Mouse (Mus musculus) Muller cell, postnatal 12 days (primary cell): ENCODE data around the gene Ncaph.
A peak's percentile ranks its signal among the peaks of the same experiment; 100 is the strongest.
"Not testable (repeated sequence)": the region's sequence is repeated elsewhere in the genome, so short reads cannot be mapped to it uniquely, and the experiment has no call there.

ENCODE experiments used
- DNase-seq: peaks from one replicate; pipeline ENCODE4 v3.0.0-alpha.2; 2015; ENCODE audit errors: inconsistent ontology term

The Ncaph gene

DNA sequence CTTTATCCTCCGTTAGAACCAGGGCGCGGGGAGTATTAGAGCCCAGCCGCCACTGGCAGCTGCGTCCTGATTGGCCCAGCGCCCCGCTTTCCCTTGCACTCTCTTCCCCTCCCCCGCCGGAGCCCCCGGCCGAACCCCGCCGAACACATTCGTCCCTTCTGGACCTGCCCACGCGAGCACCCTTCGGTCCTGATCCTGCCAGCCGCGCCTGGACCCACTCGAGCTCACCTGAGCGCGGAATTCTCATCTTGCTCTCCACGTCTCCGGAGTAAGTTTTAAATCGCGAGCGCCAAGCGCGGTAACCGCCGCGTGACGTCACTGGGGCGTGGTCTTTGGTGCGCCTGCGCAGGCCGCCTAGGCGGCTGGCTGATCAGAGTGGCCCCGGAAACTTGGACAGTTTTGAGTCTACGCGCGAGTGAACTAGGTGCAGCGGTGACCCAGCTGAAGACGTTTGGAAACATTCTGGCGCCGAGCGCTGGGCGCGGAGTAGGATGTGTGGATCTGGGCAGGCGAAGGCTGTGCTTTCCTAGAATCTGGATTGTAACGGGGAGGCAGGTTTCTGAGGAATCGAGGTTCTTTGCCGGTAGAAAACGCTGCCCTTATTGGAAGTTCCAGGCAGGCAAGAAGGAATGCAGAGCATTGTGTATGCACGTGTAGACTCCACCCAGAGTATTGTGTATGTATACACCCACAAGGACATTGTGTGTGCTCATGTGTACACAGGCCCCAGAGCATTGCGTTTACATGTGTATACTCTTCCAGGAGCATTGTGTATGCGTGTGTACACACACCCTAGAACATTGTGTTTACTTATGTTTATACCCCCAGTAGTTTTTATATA lies at the start of gene Ncaph:
Gene Ncaph (minus strand): TSS at position 334 of the 841 bp plus-strand sequence.
- DNase-seq = peak; percentile 94

DNA sequence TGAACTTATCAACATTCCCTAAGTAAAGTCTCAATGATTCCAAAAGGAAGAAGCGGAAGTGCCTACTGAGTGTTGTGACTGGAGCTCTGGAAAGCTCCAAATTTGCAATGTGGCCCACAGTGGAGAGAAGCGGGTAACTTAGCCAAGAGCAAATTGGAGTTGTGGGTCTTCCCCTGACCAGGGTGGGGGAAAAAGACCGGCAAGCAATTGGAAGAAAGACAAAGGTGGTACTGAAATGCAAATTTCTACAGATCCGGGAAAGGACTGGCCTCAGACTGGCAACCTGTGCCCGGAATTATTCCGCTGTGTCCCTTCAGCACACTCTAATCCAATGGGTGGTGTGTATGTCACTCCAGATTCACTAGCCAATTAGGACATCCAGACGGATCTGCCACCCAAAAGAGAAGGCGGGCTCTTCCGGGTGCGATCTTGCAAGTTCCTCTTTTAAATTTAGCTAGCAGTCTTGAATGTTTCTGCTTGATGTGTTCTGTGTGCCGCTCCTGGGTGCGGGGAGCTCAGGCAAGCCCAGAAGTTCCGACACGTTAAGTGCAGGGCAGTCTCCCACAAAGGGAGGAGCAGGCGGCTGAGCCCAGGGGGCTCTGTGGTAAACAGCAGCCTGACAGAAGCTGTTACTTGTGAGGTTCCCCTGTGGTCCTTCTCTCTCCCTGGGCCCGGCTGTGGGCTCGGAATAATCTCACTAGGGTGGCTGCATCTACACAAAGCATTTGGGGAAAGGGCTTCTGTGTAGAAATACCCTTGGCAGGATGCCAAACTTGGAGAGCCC lies 49.0 kb upstream of the Ncaph start:
- peak; percentile 87 for DNase-seq

DNA sequence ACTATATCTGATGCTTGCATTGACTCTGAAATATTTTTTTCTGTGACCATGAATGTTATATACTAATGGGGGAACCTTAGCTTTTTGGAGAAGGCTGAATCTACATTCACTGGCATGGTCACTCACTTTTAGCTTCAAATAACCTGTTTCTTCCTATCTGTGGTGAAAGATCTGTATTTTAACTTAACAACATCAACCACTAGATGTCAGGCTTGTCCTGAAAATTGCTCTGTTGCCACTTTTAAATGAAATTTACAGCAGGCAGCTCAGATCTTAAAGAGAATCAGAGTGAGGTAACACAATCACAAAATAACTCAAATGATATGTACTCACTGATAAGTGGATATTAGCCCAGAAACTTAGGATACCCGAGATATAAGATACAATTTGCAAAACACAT lies 32.5 kb upstream of the Ncaph start:
- peak; percentile 20 for DNase-seq

DNA sequence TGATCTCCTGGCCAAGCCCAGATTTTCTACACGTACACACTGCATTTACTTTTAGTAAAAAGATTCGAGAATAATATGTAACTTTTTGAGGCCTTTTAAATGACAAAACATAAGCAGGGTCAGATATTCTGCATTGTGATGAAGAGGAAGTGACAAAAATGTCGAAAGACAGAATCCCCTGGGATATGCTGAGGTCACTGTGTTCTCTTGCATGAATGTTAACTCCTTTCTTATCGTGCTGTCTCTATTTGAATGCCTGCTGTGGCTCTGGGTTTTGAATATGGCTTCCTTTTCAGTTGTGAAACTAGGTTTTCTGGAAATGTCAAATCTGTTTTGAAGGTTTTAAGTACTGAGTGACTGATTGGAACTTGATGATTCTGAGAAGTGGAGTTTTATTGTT lies 31.9 kb upstream of the Ncaph start:
- DNase-seq = no peak

DNA sequence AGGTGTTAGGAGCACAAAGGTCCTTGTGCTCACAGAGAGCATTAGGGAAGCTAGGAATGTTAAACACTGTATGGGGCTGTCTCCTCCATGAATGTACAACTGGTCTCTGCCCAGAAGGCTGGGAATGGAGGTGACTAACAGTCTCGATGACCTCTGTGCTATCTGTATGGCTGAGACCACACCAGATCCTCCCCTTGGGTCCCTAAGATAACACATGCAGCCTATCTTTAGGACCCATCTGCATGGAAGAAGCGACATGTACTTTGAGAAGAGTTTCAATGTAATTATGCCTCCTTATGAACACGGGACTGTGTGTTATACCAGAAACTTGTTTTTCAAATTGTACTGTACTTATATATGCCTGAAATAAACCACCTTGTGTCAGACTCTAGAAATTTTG lies 11.9 kb upstream of the Ncaph start:
- no peak for DNase-seq

DNA sequence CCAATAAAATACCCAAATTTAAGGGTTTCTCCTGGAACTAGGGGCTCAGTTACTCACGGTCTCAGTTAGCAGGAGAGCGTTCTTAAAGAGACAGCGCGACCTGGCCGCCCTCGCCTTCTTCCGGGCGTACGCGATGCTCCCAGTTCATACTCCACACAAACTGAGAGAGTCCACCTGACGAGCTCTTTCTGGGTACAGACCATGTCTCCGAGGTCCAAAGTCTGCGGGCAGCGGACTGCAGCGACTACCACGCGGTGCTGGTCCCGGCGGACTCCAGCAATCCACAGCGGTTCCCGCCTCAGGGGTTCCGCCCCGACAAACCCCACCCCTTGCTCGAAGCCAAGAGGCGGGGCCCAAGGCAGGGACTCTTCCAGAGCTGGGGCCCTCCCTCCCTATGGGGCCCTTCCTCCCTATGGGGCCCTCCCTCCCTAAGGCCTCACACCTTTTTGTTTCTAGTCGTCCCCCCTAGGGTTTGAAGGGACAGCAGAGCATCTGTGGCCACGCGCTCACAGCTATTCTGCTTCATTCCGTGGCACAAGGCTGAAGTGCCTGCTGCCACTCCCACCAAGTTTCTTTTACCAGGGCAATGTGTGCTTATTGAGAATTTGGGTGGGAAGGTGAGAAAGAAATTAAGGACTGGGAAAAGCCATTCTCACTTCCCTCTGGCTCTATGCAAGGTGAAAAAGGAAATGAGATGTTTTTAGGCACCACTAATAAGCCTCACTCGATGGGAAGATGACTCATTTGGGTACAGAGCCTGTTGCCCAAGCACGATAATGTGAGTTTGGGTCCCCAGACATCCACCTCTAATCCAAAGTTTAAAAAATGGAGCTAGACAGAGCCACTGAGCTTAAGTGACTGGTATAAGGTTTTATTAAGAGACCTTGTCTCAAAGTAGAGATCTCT lies 9.7 kb upstream of the Ncaph start, which contains the start of gene Itpripl1:
Gene Itpripl1 (minus strand): TSS at position 285 of the 906 bp plus-strand sequence.
- DNase-seq = peak; percentile 80

DNA sequence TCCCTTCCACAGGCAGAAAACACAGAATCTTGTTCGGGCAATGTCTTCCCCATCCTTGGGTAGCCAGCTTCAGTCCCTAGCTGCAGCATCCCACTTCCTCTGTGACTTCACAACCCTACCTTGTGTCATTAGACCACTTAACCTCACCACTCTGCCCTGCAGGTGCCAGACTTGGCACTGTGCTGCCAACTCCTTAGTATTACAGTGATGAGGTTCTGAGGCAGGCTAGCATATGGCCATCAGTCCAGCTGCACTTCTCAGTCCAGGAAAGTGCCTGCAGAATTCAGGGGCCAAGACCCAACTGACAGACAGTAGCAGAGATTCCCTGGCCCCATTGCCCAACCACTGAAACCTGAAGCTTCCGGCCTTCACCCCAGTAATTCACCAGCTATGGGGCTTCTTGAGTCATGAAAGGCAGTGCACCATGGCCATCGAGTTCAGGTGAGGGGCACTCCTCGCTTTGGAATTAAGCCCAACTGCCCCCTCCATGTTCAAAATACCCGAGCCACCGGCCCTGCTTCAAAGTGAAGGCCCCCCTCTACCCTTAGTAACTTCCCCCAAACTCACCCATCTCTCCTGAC lies 8.9 kb upstream of the Ncaph start:
- no peak for DNase-seq

DNA sequence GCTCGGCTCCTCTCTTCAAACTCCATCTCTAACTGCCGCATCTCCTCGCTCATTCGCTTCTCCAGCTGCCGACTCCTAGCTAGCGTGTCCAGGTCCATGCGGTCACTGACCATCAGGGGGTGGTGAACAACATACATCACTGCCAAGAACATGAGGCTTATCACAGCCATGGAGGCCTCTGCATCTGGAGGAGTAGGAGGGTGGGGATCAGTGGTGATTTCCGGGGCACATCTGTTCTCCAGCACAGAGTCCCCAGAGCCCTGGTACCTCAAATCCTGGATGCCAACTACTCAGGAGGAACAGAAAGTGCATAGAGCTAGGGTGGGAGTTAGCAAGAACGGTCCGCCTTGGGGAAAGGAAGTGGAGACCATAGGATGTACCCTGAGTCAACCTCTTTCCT lies 8.3 kb upstream of the Ncaph start:
- DNase-seq = no peak

DNA sequence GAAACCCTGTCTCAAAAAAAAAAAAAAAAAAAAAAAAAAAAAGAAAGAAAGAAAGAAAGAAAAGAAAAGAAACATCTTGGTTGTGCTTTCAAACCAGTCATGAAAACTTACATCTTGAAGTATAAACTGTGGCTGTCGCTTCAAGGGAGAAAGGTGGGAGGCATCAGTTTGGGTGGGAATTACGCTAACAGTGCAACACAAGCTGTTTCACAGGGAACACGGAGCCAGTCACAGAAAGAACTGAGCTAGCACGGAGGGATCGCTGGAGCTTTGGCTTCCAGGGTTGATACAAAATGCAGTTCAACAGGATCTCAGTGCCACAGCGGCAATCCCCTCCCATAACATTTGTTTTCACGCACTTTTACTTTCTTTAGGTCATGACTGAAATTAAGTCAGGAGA lies 6.3 kb upstream of the Ncaph start:
- DNase-seq = no peak

DNA sequence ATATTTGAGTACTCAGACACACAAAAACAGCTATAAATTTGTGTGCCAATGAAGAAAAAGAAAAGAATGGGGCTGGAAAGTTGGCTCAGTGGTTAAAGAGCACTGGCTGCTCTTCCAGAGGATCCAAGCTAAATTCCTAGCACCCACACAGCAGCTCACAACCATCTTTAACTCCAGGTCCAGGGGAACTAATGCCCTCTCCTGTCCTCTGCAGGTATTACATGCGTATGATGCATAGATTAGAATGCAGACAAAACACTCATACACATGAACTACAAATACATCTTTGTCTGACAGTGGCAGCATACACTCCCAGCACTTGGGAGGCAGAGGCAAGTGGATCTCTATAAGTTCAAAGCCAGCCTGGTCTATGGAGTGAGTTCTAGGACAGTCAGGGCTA lies 5.9 kb upstream of the Ncaph start:
- no peak for DNase-seq

DNA sequence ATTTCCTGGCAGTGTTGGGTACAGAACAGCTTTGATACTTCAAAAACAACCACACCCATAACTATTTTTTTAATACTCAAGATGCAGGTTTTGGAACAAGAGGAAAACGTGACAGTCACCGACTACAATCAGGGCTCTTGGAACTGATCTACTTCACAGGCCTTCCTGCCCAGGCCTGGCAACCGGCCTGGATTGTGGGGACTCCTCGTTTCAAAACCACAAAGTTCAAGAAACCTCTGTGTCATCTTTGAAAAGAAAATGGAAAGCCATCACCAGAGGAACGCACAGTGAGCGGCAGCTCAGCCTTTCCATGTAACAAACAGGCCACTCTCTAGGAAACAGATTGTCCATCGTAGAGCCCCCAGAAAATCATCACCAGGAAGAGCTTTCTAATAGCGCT lies 5.3 kb upstream of the Ncaph start:
- peak; percentile 77 for DNase-seq

DNA sequence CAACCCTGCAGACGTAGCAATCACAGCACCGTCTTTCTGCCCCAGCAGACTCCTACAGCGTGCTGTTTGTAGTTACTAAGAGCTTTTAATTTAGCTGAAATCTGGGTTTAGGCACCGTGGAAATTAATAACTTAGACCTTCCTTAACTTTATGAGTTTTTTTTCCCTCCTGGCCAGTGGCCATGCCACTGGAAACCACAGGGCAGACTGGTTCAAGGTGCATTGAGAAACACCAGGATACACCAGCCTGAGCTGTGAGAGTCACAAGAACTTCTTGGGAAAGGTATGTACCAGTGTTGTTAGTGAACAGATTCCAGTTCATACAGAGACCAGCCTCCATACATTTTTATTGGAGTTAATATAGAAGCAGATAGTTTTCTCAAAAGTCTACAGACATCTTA lies 4.7 kb upstream of the Ncaph start:
- DNase-seq = no peak

DNA sequence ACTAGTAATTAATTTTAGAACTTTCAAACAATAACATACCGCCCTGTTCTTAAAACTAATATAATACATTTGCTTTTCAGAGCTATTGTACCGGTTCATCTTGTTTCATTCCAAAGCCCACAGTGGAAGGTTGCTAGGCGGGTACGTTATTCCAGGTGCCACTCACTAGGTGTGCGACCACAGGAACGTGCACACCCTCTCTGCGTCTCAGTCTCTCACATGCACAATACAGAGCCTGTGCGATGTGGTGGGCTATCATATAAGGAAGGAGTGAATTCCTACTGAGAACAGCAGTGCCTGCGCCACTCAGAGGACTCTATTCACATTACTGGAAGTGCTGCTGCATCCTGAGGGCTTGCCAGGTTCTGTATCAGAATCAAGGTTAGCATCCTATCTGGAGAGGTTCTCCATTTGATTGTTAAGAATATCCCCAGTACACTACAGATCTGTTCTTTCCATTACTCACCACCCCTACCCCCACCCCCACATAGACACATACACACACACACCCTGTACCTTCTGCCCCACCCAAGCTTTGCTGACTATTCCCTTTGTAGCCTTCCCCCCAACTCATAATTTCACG lies 4.2 kb upstream of the Ncaph start:
- no peak for DNase-seq

DNA sequence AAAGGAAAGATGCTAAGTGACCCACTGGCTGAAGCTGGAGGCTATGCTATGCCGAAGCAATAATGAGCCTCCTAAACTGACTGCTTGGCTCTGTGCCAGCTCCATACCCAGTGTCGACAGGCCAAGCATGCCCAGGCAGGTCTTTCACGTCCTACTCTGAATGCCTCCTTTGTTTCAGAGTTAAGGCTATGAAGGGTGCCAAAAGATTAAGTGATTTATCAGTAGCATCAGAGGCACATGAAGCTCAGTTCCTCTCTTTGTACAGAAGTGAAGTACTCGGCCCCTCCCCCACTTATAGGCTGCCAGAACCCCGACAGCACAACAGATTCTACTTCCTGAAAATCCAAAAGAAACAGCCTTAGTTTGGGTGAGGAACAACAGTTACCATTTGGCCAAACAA lies 3.2 kb upstream of the Ncaph start:
- peak; percentile 77 for DNase-seq

DNA sequence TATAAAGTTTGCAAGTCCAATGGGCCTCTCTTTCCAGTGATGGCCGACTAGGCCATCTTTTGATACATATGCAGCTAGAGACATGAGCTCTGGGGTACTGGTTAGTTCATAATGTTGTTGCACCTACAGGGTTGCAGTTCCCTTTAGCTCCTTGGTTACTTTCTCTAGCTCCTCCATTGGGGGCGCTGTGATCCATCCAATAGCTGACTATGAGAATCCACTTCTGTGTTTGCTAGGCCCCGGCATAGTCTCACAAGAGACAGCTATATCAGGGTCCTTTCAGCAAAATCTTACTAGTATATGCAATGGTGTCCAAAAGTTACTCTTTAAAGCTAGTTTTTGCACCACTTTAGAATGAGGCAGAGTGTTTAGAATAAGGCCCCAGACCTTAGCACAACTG lies 1.5 kb upstream of the Ncaph start:
- not testable (repeated sequence) for DNase-seq

DNA sequence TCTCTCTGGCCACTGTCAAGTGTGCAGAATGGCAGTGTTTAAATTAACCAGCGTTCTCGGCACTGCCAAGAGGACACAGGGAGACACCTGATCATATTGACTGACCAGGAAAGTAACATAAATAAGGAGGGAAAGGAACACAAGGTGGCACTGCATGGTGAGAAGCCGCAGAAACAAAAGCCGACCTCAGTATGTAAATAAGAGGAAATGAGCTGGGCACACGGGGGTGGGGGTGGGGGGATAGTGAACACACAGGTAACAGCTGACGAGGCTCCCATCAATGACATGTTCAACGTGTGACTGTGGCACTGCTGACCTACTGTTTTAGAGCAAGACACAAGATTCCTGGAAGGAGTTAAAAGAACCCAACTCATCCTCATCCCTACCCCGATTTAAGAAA lies 2.4 kb downstream of the Ncaph start:
- no peak for DNase-seq

DNA sequence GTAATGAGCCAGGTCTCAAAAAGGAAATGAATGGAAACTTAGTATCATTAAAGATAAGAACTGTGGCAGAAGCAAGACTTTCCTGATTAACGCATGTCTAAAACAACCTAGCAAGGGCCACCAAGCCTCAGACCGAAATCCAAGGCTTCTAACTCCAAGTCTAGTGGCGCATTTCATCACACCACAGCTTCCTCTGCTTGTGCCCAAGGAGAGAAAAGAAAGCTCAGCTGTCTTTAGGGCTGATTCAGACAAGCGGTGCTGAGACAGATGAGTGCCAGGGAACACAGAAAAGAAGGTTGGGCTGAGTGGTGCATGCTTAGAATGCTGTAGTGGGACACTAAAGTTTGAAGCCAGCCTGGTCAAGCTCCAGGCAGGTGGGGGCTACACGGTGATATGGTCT lies 4.8 kb downstream of the Ncaph start:
- no peak for DNase-seq

DNA sequence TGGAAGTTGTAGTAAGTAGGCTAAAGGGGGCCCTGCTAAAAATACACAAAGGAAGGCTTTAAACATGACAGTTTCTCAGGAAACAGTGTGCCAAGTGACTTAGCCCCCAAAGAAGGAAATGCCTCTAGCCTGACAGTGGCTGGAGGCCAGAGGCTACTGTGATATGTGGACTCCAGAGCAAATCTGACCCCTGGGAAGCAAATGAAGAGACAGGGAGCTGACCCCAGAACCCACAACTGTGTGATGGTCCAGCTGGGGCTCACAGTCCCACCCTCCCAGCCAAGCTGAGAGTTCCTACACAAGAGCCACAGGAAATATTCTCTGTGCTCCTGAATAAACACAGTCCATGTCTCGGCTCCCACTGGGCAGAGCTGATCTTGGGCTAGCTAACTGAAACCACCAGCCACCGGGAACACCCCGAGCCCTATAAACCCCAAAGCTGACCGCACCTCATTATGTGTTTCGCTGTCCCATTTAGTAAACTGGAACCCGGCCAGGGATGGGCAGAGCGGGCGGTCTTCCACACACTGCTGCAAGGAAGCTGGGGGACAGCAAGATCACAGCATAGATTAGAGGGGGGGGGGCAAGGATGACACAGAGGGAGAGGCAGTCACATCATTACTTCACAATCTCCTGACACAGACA lies 12.0 kb downstream of the Ncaph start:
- DNase-seq = peak; percentile 67

DNA sequence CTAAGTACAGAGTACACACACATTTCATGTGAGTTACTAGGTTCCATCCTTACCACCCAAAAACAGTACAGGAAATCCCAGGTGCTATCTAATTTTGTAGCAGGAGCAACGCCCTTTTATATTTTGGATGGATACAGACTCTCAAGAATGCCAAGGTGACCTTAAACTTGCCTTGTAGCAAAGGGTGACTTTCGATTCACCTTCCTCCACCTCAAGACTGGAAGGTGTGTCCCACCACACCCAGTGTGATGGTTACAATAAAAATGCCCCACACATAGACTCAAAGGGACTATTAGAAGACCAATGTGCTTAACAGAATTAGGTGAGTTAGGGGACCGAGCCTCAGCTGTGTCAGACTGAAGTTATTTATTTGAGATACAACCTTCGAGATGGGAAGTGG lies 24.8 kb downstream of the Ncaph start:
- no peak for DNase-seq

DNA sequence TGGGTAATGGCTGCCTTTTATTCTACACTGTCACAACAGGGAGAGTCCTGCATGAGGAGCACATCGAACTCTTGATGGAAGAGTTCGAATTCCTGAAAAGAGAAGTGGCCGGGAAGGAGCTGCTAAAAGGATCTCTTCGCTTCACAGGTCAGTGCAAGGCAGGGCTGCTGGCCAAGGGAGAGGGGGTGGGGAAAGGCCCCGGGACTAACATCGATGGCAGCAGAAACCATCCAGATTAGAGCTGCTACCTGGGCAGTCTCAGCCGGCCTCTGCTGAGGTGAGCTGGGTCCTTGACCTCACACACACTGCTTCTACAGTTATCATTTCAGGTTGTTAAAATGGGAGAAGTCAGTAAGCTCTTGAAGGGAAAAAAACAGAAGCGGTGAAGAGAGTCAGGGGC lies 41.8 kb downstream of the Ncaph start:
- DNase-seq = no peak

DNA sequence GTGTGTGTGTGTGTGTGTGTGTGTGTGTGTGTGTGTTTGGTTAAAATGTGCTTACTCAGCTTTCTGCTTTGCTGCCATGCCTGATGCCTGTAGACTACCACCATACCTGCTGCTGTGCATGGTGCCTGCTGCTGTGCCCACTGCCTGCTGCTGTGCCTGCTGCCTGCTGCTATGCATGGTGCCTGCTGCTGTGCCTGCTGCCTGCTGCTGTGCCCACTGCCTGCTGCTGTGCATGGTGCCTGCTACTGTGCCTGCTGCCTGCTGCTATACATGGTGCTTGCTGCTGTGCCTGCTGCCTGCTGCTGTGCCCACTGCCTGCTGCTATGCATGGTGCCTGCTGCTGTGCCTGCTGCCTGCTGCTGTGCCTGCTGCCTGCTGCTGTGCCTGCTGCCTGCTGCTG lies 43.6 kb downstream of the Ncaph start:
- not testable (repeated sequence) for DNase-seq
